Mouse (Mus musculus) stomach, postnatal 0 days (tissue): Measurements from ENCODE around the gene Mucl3. TPM values are rescaled to one million over a fixed set of nuclear protein-coding genes. Genes with fewer than 3 reads are reported as not detected.

Source experiments
- ATAC-seq: fragments of 200-750 bp; cut with Nextera tagmentation; 2 replicates; pipeline ENCODE4 v1.8.0; 2017; ENCODE audit not compliant: low FRiP score, low TSS enrichment
- DNase-seq: peaks from one replicate; pipeline ENCODE4 v3.0.0-alpha.2; 2016; ENCODE audit warnings: low spot score
- H3K27ac ChIP-seq: fragments of 300-500 bp; sonication (generic); replicated peaks from 2 replicates; pipeline ENCODE4 v1.5.1; 2014; ENCODE audit warnings: mild to moderate bottlenecking, control low read depth
- H3K27me3 ChIP-seq: fragments of 300-500 bp; sonication (generic); 2 replicates; pipeline ENCODE4 v1.6.1; 2014; ENCODE audit warnings: low read length; ENCODE audit not compliant: control insufficient read depth, insufficient read depth
- H3K36me3 ChIP-seq: fragments of 300-500 bp; sonication (generic); 2 replicates; pipeline ENCODE4 v1.6.1; 2014; ENCODE audit warnings: low read length, mixed read lengths; ENCODE audit not compliant: control insufficient read depth, insufficient read depth
- H3K4me1 ChIP-seq: fragments of 300-500 bp; sonication (generic); replicated peaks from 2 replicates; pipeline ENCODE4 v1.6.1; 2014; ENCODE audit warnings: antibody characterized with exemption; ENCODE audit not compliant: control insufficient read depth, insufficient read depth
- H3K4me2 ChIP-seq: fragments of 300-500 bp; sonication (generic); replicated peaks from 2 replicates; pipeline ENCODE4 v1.6.1; 2014; ENCODE audit warnings: low read depth, mild to moderate bottlenecking, control low read depth, moderate library complexity
- H3K4me3 ChIP-seq: fragments of 300-500 bp; sonication (generic); 2 replicates; pipeline ENCODE4 v1.5.1; 2014; ENCODE audit warnings: low read depth, low read length, control low read depth
- H3K9ac ChIP-seq: fragments of 300-500 bp; sonication (generic); 2 replicates; pipeline ENCODE4 v1.6.1; 2014; ENCODE audit warnings: mild to moderate bottlenecking, low read length, control low read depth, mixed read lengths
- H3K9me3 ChIP-seq: fragments of 300-500 bp; sonication (generic); 2 replicates; pipeline ENCODE4 v1.6.1; 2016; ENCODE audit warnings: low read length; ENCODE audit not compliant: control insufficient read depth
- CTCF ChIP-seq: IDR thresholded peaks from 2 replicates; pipeline ENCODE4 v1.5.1; 2016; ENCODE audit warnings: antibody characterized with exemption, low read depth, mild to moderate bottlenecking, moderate library complexity
- EP300 ChIP-seq: optimal IDR thresholded peaks from 2 replicates; pipeline ENCODE3; 2016; ENCODE audit warnings: antibody characterized with exemption
- WGBS: fragments of 180-500 bp; shearing (Covaris S2); extraction: QIAGEN DNeasy Blood & Tissue Kit; methylation state at CpG from one replicate; pipeline ENCODE4 v1.1.7; 2014; 5-methylcytosine and 5-hydroxymethylcytosine counted together
- polyA plus RNA-seq: library from polyadenylated mRNA; unstranded; fragments of >200 nt; fragmentation: Nextera tagmentation; extraction: Ambion mirVana; gene quantifications from 2 replicates; pipeline ENCODE4 v1.2.1, GENCODE M21; 2015

The Mucl3 gene
- polyA plus RNA-seq, 1 experiment from 2014 or later: 768 TPM

GRCm38 (mm10) chr17:35669731-35670130 lies 26.2 kb upstream of the Mucl3 start:
- no peaks in the 10 kb centered on the region for H3K9me3 ChIP-seq
- H3K36me3 ChIP-seq: no peaks in the 10 kb centered on the region
- WGBS: 95% methylated on average over 9 of the region's 9 CpGs
- H3K9ac ChIP-seq: no peak overlapping the region
- H3K4me2 ChIP-seq: no peak overlapping the region
- no peak overlapping the region for H3K4me3 ChIP-seq
- H3K27ac ChIP-seq: no peak overlapping the region
- no peaks in the 10 kb centered on the region for H3K27me3 ChIP-seq
- ATAC-seq: no peak
- no peak for TF ChIP-seq CTCF
- no peak for TF ChIP-seq EP300
- DNase-seq: no peak
- H3K4me1 ChIP-seq: 0 out of 2 replicates have a peak, but pooled peaks cover 2% of the 10 kb centered on the region

- peak; percentile 83 for ATAC-seq
- under 1% methylated on average over 61 of the region's 61 CpGs for WGBS
- TF ChIP-seq EP300 (no peak), CTCF (no peak)
Measured at GRCm38 (mm10) chr17:35667334-35668065, 24.0 kb upstream of the Mucl3 start, which contains the start of gene Vars2. Vars2 (minus strand) TSS chr17:35667592.

GRCm38 (mm10) chr17:35666851-35667256 lies 23.4 kb upstream of the Mucl3 start:
- peak; percentile 53 for DNase-seq
- Histone ChIP-seq H3K9me3 (no peaks in the 10 kb centered on the region), H3K27me3 (no peaks in the 10 kb centered on the region), H3K4me3 (peak overlapping the region; percentile 68), H3K27ac (peak overlapping the region; percentile 91), H3K9ac (peak overlapping the region; percentile 85), H3K4me2 (peak overlapping the region; percentile 98), H3K4me1 (no peaks in the 10 kb centered on the region), H3K36me3 (0 out of 2 replicates have a peak, but pooled peaks cover 2% of the 10 kb centered on the region)
- TF ChIP-seq CTCF (no peak), EP300 (no peak)
- 3% methylated on average over 13 of the region's 13 CpGs for WGBS
- peak; percentile 47 for ATAC-seq

More at GRCm38 (mm10) chr17:35667334-35668065, 24.0 kb upstream of the Mucl3 start, which contains the start of gene Vars2:
- peak within 1 kb of the TSS; percentile 68 for H3K4me3 ChIP-seq
- 0 out of 2 replicates have a peak, but pooled peaks cover 2% of the 10 kb centered on the region for H3K36me3 ChIP-seq
- H3K27ac ChIP-seq: peak within 1 kb of the TSS; percentile 91
- no peaks in the 10 kb centered on the region for H3K4me1 ChIP-seq
- peak; percentile 96 for DNase-seq
- H3K9ac ChIP-seq: peak within 1 kb of the TSS; percentile 85
- peak within 1 kb of the TSS; percentile 98 for H3K4me2 ChIP-seq
- H3K9me3 ChIP-seq: no peaks in the 10 kb centered on the region
- H3K27me3 ChIP-seq: no peaks in the 10 kb centered on the region

- 0 out of 2 replicates have a peak overlapping the region, but pooled peaks have one; percentile 23 for H3K4me2 ChIP-seq
- WGBS: 73% methylated on average over 17 of the region's 17 CpGs
Measured at GRCm38 (mm10) chr17:35665957-35666515, 22.5 kb upstream of the Mucl3 start.

GRCm38 (mm10) chr17:35653086-35653485 lies 9.6 kb upstream of the Mucl3 start:
- DNase-seq: no peak

More at GRCm38 (mm10) chr17:35665957-35666515, 22.5 kb upstream of the Mucl3 start:
- DNase-seq: peak; percentile 80
- peak; percentile 61 for ATAC-seq
- Histone ChIP-seq H3K27ac (peak overlapping the region; percentile 25; the same call in 1 of the 2 replicates), H3K27me3 (no peaks in the 10 kb centered on the region), H3K4me3 (no peak overlapping the region), H3K4me1 (no peaks in the 10 kb centered on the region), H3K9ac (no peak overlapping the region; the same call in 1 of the 2 replicates), H3K36me3 (peaks cover 2% of the 10 kb centered on the region; the same call in 1 of the 2 replicates), H3K9me3 (no peaks in the 10 kb centered on the region)
- TF ChIP-seq EP300 (no peak), CTCF (peak; percentile 85)

More at GRCm38 (mm10) chr17:35653086-35653485, 9.6 kb upstream of the Mucl3 start:
- TF ChIP-seq CTCF: no peak
- TF ChIP-seq EP300: no peak
- ATAC-seq: no peak
- H3K9ac ChIP-seq: no peak overlapping the region
- H3K27me3 ChIP-seq: no peaks in the 10 kb centered on the region
- no peaks in the 10 kb centered on the region for H3K4me1 ChIP-seq
- no peaks in the 10 kb centered on the region for H3K9me3 ChIP-seq
- no peak overlapping the region for H3K27ac ChIP-seq
- H3K36me3 ChIP-seq: peaks cover 3% of the 10 kb centered on the region; the same call in 1 of the 2 replicates
- no peak overlapping the region for H3K4me3 ChIP-seq
- 68% methylated on average over 2 of the region's 2 CpGs for WGBS
- no peak overlapping the region for H3K4me2 ChIP-seq
